Mouse (Mus musculus): Measurements from ENCODE around the gene Gm45799.

Gm45799 gene

GRCm38 (mm10) chr7:105641936-105642335 is 1.6 kb downstream of the Gm45799 start:
- DNase-seq (ENCODE audit: low read depth, low spot score) = no peak

- DNase-seq (ENCODE audit: low read depth, low spot score) = peak; percentile 81
Observed at GRCm38 (mm10) chr7:105650639-105651435, 10.5 kb downstream of the Gm45799 start, which contains the start of gene Dnhd1. Gene Dnhd1, plus strand, starts transcription at chr7:105650827.

DNA sequence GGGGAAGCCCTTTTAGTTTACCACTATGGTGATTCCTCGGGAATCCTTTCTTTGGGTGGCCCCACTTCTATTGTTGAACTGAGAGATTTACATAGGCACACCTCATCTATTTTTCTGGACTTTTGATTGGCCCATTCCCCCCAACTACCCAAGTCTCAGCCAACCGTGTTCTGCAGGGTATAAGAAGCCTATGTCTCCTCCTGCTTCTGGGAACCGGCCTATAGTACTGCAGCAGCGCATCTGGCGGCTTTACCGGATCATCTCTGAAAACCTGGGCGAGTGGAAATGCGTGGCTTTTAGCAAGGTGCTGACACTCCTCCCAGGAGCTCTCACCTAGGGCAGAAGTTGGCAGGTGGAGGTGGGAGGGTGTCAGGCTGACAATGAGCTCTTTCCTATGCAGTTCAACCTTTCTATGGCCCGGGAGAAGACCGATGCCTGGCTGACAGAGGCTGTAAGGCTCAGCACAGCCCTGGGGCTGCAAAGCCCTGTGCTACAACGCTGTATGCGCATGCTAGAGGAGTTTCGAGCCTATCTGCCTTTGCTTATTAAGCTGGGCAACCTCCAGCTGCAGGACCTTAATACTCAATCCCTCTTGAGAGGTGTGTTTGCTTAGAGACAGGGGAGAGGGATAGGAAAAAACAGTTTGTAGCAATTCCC is 45.3 kb downstream of the Gm45799 start:
- peak; percentile 14 for DNase-seq (ENCODE audit: low read depth, low spot score)

DNA sequence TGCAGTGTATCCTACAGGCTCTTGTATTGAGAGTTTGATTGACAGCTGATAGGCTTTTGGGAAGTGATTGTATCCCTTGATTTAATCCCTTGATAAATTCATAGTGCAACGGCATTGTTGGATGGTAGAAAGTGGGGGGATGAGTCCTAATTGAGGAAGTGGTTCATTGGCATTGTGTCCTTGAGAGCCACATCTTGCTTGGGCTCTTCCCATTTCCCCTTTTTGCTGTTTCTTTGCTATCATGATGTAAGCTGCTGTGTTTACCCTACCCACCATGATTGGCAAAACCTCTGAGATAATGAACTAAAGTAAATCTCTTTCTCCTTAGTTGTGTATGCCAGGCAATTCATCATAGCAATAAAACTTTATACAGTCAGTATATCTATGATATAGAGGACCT is 50.5 kb downstream of the Gm45799 start:
- DNase-seq (ENCODE audit: low read depth, low spot score) = no peak

DNA sequence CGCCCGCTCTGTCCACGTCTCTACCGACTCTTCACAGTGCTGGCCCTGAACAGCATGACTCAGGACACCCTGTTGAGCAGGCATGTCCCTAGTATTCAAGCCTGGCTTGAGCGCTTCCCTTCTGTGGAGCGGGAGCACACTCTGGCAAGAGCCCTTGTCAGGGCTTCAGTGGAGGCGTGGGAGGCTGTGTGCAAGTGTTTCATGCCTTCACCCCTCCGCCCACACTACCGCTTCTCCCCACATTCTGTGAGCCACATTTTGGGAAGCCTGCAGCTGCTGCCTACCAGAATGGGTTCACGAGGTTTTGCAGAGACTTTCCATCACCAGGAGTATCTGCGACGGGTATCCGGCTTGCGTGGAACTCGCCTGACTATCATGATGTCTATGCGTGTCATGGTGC is 62.8 kb downstream of the Gm45799 start:
- DNase-seq (ENCODE audit: low read depth, low spot score) = no peak

DNA sequence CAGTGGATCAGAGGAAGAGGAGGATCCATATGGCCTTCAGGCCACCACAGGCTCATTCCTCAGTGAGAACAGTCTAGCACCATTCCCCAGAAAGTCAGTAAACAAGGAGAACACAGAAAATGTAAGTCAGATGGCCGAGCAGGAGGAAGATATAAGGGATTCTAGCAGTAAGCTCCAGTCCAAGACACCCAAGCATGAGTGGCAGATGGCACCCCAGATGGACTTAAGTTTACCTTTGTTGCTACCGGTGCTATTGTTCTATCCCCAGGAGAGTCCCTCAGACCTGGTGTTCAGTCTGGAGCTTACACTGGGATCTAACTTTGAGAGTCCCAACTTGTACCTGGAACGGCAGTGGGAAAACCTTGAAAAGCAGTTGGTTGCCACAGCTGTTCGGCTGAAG is 63.5 kb downstream of the Gm45799 start:
- DNase-seq (ENCODE audit: low read depth, low spot score) = no peak

DNA sequence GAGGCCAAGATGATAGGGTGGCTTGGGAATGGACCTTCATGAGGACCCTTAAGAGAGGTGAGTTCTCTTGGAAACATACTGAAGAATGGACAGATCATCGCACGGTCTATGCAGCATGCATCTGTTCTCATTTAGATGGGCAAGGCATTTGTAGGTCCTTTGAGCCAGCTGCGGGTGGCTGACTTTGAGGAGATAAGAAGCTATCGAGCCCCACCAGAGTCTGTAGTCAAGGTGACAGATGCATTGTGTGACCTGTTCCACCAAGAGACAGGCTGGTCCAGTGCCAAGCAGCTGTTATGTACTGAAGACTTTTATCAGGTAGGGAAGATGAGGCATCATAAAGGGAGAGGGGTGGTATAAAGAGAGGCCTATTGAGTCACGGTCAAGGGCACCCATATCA is 68.4 kb downstream of the Gm45799 start:
- DNase-seq (ENCODE audit: low read depth, low spot score) = no peak

DNA sequence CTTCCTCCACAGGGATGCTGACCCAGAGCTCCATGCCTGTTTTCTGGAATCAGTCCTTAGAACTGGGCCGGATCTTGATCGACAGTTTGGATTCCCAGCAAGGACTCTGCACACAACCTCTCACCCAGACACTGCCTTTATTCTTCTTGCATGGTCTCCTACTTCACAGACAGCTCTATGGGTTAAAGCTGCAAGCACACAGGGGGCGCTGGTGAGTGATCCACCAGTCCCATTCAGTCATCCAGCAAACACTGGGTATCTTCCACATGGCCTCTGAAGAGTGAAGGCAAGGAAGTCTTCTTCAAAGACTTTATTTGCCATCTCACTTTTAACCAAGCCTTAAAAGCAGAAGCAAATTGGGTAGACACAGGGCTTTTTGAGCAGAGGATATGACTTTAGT is 75.0 kb downstream of the Gm45799 start:
- no peak for DNase-seq (ENCODE audit: low read depth, low spot score)

DNA sequence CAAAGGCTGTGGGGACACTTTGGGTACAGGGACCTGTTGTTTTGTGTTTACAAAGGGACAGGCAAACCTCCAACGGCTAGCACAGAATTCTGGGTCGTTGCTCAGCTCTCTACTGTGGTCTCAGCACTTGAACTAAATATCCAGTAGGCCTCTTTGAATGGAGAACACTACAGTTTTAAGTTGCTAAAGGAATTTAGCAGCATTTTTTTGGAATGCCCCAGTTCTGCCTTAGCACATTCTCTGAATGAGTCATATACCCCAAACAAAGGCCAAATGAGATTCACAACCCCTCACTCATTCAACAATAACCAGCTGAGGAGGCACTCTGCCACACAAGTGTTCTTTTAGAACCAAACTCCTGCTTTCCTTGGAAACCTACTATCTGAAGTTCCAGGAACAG is 81.6 kb downstream of the Gm45799 start:
- no peak for DNase-seq (ENCODE audit: low read depth, low spot score)

- peak; percentile 62 for DNase-seq (ENCODE audit: low read depth, low spot score)
Observed at GRCm38 (mm10) chr7:105726144-105726979, 86.0 kb downstream of the Gm45799 start.

- no peak for DNase-seq (ENCODE audit: low read depth, low spot score)
Observed at GRCm38 (mm10) chr7:105726980-105727325, 86.6 kb downstream of the Gm45799 start.

DNA sequence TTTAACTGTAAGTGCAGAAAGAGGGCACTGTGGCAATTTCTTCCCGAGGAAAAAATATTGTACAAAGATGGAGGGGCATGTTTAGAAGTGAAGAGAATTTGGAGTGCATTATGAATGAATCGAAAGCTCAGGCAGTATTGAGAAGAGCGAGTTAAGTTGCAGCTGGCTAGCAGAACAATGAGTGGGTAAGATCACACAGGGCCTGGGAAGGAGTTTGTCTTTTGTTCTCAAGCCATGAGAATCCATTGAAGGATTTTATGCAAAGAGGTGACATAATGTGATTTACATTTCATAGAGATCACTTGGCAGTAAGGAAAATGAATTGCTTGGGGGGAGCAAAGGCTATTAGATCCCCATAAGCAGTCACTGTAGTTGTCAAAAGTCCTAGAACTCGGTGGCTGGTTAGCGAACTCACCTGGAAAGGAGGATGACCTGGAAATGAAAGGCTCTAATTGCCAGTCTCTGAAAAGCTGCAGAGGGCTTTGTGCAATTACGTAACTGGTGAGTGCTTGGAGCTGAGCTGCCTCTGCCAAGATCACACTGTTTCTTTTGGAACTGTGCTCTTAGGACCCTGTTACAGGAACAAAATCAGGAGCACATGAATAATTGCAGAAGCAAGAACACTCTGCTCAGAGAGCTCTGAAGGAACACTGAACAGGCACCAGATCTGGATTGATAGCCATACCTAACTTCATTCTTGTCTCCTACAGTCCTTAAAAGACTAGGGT is 88.5 kb downstream of the Gm45799 start:
- DNase-seq (ENCODE audit: low read depth, low spot score) = no peak

DNA sequence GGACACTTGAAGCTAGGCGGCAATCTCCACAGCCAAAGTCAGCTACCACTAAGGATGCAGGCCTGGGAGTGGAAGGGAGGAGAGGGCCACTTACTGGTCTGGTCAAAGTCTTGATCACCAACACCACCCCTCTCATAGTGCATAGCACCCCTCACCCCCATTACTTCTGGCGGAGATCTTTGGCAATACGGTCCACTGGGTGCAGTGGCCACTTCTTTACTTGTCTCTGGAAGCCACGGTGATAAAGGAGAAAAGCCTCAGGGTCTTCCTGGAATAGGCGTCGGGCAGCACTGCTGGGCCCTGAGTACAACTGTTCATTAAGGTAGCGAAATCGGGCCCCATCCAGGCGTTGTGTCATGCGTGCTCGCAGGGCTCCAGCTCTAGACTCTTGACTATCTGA is 93.5 kb downstream of the Gm45799 start:
- DNase-seq (ENCODE audit: low read depth, low spot score) = no peak
